Mouse (Mus musculus) megakaryocyte-erythroid progenitor cell, adult 5-6 weeks (primary cell): Measurements from ENCODE around the gene Dynll1. TPM values are rescaled to one million over a fixed set of nuclear protein-coding genes. Genes with fewer than 3 reads are reported as not detected.

Experiments
- ATAC-seq: replicated peaks from 2 replicates; pipeline ENCODE4 v1.8.0; 2016; ENCODE audit warnings: mild to moderate bottlenecking, inconsistent platforms; ENCODE audit not compliant: severe bottlenecking, poor library complexity, low FRiP score, low TSS enrichment
- total RNA-seq, 2 experiments: library from RNA; stranded (forward) in 1 of 2; stranded (reverse) in 1 of 2; fragments of 200-1000, 215-1000 nt in 1 of 2; fragments of >200 nt in 1 of 2; fragmentation: Nextera tagmentation in 1 of 2; gene quantifications; 2 replicates each; pipeline ENCODE4 v1.2.3; 2014 to 2017

The Dynll1 gene
- total RNA-seq, 2 experiments from 2014 or later, result 555 to 746 TPM

DNA sequence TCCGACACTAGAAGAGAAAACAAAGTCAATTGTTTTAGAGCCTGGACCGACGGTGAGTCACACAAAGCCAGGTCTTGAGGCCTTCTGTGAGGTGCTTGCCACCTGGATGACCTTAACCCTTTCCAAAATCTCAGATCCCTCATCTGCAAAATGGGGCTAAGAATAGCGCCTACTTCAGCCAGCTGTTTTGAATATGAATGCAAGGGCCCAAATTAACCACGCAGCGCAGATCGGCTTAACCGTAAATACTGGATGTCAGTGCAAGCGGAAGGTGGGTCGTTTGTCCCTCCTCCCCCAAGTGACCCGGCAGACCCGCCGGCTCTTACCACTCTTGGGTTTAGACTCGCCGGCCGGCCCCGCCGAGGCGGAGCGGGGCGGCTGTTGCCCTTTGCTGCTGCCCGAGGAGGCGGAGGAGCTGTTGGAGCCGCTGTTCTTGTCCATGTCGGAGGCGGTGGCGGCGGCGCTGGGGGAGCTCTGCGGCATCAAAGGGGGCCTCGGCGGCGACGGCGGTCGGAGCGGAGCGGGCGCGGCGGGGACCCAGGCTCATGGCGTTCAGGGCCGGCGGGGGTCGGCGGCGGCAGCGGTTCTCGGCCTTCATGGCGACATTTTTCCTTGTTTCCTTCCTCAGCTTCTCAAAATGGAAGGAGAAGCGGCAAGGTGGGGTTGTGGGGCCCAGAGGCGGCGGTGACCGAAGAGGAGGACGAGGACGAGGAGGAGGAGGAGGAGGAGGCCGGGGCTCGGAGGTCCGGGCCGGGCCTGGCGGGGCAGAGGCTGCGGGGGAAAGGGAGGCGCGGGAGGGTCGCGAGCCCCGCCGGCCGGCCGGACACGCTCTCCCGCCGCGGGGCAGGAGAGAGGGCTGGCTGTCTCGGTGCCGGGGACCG is 28.6 kb downstream of the Dynll1 start:
- peak; percentile 17; the same call in 1 of the 2 replicates for ATAC-seq

DNA sequence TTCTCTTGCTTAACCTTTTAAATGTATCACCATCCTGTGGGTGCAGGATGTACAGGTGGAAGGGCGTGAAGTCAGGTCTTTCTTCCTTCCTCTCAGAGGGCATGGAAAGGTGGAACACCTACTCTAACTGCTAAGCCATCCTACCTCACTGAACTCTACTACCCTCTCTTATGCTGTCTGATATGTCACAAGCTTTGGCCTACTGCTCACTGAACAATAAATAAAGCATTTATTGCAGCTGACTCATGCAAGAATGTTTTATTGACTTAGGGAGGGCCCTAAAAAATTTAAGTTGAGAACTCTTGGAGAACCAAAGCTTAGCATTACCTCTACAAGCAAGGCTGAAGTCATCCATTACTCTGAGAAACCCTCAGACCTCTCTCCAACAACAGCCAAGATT is 30.8 kb downstream of the Dynll1 start:
- no peak for ATAC-seq

DNA sequence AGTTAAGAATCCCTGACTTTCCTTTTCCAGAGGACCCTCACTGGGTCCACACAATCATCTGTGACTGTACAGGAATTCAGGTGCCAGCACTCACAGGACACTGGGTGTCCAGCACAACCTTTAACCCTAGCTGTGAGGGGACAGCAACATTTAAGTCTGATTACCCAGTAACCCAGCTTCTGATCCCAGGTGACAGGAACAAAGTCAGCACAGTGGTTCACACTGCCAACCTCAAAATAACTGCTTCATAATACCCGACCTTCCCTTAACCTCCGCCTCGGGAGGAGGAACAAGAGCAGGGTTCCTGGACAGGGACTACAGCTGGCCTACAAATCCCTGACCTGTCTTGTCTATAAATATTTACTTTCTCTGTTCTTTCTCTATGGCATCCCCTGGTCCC is 32.5 kb downstream of the Dynll1 start:
- no peak for ATAC-seq

DNA sequence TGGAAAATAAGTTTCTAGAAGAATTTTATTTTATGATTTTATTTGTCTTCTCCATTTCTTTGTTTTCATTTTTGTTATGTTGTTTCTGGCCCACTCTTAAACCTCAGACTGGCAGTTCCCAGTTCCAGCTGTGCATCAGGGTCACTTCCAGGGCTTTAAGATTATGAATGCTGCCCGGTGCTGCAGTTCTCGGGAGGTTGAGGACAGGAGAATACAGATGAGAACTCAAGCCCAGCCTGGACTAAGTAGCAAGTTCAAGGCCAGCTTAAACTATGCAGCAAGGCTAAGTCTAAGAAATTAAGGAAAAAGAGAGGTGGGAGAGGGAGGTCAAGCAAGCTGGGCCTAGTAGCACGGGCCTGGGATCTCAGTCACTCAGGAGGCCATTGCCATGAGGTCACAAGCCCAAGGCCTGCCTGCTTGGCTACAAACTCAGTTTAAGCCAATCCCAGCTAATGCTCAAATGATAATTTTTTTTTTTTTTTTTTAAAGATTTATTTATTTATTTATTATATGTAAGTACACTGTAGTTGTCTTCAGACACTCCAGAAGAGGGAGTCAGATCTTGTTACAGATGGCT is 33.2 kb downstream of the Dynll1 start:
- ATAC-seq, result no peak

DNA sequence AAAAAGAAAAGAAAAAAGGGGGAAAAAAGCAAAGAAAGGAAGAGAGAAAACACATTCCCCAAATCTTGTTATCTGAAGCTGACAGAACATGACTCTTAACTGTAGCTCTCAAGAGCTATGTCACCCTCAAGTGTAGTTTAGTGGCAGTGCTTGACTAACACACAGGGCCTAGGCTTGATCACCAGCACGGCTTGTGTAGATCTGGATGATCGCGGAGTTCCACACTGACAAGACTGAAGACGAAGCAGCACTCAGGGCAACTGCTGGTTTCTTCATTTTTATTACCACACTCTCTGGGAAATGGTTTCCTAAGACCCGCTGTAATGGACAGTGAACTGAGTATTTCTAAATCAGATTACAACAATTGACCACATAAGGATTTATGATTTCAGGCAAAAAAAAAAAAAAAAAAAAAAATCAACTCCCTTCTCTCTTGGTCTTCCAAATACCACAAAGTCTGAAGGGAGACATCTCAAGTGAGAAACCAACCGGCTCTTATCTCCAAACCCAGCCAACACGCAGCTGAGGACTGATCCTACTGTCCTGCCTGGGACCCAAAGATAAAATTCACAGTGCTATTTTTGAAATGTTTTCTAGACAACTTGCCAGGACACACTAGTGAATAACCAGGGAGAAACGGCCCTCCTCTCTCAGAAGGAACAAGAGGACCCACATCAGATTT is 33.9 kb downstream of the Dynll1 start:
- ATAC-seq, result peak; percentile 87

DNA sequence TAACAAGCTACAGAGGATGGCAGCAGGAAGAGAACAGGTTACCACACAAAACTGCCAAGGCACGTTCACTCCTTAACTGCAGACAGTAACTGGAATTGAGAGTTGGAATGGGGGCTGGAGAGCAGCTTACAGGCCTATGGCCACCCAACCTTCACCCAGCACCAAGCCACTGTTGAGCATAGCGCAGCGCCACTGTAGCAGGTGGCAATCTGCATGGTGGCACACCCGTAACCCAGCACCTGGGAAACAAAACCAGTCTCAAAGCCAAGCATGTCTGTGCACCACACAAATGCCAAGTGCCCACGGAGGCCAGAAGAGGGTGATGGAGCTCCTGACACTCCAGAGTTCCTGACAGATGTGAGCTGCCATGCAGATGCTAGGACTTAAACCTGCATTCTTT is 34.5 kb downstream of the Dynll1 start:
- peak; percentile 63 for ATAC-seq

DNA sequence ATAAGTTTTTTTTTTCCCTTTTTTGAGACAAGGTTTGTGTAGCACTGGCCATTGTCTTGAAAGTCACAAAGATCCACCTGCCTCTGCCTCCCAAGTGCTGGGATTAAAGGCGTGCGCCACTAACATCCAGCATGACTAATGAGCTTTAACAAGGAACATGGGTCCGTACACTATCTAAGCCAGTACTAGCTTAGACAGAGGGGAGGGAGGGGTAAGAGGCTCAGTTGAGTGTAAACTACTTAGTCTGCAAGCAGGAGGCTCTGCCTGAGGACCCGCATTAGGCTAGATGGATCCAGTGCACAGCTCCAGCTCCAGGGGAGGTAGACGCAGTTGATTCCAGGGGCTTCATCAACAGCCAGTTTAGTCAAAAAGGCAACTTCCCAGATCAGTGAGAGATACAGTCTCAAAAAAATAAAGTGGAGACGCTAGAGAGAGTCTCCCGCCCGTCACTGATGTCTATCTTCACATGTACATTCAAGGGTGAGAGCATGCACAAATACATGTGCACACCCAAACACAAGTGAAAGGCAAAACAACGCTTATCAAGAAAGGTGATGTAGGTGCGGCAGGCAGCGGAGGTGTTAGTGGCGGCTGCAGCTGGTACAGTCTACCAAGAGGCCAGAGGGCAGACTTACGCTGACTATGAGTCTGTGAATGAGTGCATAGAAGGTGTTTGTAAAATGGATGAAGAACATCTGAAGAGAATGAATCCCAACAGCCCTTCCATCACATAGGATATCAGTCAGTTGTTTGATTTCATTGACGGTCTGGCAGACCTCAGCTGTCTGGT is 38.1 kb downstream of the Dynll1 start:
- ATAC-seq, result no peak

DNA sequence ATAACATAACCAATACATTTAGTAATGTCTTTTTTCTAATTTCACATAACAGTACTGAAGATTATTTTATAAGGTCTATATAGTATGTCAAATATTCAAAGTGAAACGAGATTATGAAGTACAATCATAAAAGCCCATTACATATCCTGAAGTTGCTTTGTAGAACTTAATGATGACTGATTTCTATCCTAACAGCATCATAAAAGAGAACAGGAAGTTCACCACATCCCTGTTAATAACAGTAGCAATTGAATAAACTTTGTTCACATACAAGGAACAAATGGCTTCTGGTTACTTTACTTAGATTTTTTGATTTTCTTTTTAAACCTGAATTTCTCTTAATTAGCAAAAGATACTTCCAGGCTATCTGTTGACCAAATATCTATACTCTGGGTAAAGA is 38.9 kb downstream of the Dynll1 start:
- no peak for ATAC-seq

DNA sequence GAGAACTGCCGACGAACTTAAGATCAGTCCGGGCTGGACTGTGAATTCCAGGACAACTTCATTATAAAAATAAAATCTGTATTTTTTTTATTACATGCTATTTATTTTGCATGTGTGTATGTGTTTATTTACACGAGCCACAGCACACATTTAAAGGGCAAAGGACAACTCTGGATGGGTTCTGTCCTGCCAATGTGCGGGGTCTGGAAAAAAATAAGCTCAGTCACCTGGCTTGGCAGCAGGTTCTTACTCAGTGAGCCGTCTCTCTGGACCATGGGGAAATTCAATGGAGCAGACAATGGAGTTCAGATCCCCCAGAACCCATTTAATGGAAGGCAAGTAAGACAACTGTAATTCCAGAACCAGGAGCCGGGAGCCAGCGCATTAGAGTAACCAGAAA is 39.7 kb downstream of the Dynll1 start:
- ATAC-seq, result no peak

DNA sequence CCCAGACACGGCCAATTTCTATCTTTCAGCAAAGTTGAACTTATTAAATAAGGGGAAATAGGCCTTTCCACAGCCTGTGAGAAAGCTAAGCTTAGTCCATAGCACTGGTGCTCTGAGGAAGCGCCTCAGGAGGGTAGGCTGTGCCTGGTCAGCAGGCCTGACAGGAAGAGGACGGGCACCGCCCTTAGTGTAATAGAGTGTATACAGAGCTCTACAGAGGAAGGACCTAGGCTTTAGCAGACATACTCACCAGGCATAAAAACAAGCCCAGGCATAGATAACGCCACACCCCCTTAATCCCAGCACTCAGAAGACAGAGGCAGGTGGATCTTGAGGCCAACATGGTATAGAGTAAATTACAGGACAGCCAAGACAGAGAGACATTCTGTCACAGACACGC is 40.4 kb downstream of the Dynll1 start:
- ATAC-seq, result no peak

DNA sequence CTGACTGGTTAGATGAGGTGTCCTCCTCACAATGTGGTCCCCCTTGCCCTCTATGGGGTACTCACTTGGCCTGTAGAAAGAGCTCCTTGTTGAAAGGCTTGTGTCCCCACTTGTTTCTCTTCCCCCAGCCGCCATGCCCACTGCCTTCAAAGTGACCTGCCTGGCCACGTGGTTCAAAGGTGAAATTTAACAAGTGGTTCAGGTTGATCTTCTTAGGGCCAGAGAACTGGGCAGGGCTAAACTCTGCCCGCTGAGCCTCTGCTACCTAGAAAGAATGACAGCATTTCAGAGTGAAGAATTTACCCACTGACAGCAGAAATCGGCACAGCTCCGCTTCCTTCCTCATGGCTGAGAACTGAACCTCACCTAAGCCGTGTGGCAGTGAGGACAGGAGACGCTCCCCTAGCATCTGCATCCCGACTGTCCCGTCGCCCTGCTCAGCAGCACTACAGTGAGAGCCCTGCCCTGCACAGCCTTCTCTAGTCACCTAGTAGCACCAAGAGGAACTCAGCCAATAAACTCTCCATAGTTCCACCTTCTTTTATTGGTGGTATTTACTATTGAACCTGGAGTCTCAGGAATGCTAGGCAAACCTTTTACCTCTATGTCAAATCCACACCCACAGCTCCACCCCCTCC is 43.8 kb downstream of the Dynll1 start:
- no peak for ATAC-seq

DNA sequence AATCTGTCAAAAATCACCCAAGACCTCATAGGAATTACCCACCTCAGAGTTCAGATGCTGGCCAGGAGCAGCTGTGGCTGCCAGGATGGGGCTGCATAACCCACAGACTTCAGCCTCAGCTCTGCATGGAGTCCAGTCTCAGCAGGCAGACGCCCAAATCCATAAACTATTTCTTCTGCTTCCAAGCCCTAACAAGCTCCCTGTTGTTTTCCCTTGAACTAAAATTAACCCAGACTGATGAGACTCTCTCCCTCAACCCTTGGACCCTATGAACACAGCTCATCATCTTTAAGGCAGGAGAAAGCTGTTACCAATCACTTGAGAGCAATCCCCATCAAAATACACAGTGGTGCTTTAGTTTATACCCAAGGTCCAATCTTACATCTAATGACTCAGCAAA is 45.3 kb downstream of the Dynll1 start:
- ATAC-seq, result no peak

Other genes starting within 250 kb of the Dynll1 start
- gene Gm10401, start 202.7 kb downstream of the Dynll1 start, total RNA-seq (2014; fragmentation: Nextera tagmentation), result not detected in 2 replicates
- 6.0 TPM in 1 of 2 replicates, not detected in the other for gene Gm10401, start 202.7 kb downstream of the Dynll1 start, total RNA-seq (2017)
- gene Acads, start 181.7 kb downstream of the Dynll1 start, total RNA-seq (2014; fragmentation: Nextera tagmentation), result 39.6 and 50.3 TPM in 2 replicates
- 19.2 and 24.8 TPM in 2 replicates for gene Acads, start 181.7 kb downstream of the Dynll1 start, total RNA-seq (2017)
- gene Unc119b, start 166.0 kb downstream of the Dynll1 start, total RNA-seq (2014; fragmentation: Nextera tagmentation), result 13.8 and 15.5 TPM in 2 replicates
- gene Unc119b, start 166.0 kb downstream of the Dynll1 start, total RNA-seq (2017), result 7.1 and 12.7 TPM in 2 replicates
- gene Mlec, start 142.8 kb downstream of the Dynll1 start, total RNA-seq (2014; fragmentation: Nextera tagmentation), result 86.1 and 86.4 TPM in 2 replicates
- 101 and 113 TPM in 2 replicates for gene Mlec, start 142.8 kb downstream of the Dynll1 start, total RNA-seq (2017)
- not detected in 2 replicates for gene Cabp1, start 106.6 kb downstream of the Dynll1 start, total RNA-seq (2014; fragmentation: Nextera tagmentation)
- not detected in 2 replicates for gene Cabp1, start 106.6 kb downstream of the Dynll1 start, total RNA-seq (2017)
- 130 and 136 TPM in 2 replicates for gene Pop5, start 65.2 kb downstream of the Dynll1 start, total RNA-seq (2014; fragmentation: Nextera tagmentation)
- 69.1 and 154 TPM in 2 replicates for gene Pop5, start 65.2 kb downstream of the Dynll1 start, total RNA-seq (2017)
- gene Rnf10, start 28.1 kb downstream of the Dynll1 start, total RNA-seq (2014; fragmentation: Nextera tagmentation), result 47.4 and 71.5 TPM in 2 replicates
- 35.9 and 36.9 TPM in 2 replicates for gene Rnf10, start 28.1 kb downstream of the Dynll1 start, total RNA-seq (2017)
- 23.0 and 35.5 TPM in 2 replicates for gene Coq5, start 21.3 kb downstream of the Dynll1 start, total RNA-seq (2014; fragmentation: Nextera tagmentation)
- 71.1 and 78.6 TPM in 2 replicates for gene Coq5, start 21.3 kb downstream of the Dynll1 start, total RNA-seq (2017)
- 74.7 and 96.0 TPM in 2 replicates for gene Srsf9, start 26.2 kb upstream of the Dynll1 start, total RNA-seq (2014; fragmentation: Nextera tagmentation)
- 61.6 and 108 TPM in 2 replicates for gene Srsf9, start 26.2 kb upstream of the Dynll1 start, total RNA-seq (2017)
- 31.0 and 41.1 TPM in 2 replicates for gene Gatc, start 40.2 kb upstream of the Dynll1 start, total RNA-seq (2014; fragmentation: Nextera tagmentation)
- 13.6 and 18.6 TPM in 2 replicates for gene Gatc, start 40.2 kb upstream of the Dynll1 start, total RNA-seq (2017)
- 36.8 and 45.8 TPM in 2 replicates for gene Triap1, start 40.2 kb upstream of the Dynll1 start, total RNA-seq (2014; fragmentation: Nextera tagmentation)
- gene Triap1, start 40.2 kb upstream of the Dynll1 start, total RNA-seq (2017), result 16.8 and 19.8 TPM in 2 replicates
- 744 and 848 TPM in 2 replicates for gene Cox6a1, start 48.0 kb upstream of the Dynll1 start, total RNA-seq (2014; fragmentation: Nextera tagmentation)
- 84.8 and 115 TPM in 2 replicates for gene Cox6a1, start 48.0 kb upstream of the Dynll1 start, total RNA-seq (2017)
- gene Msi1, start 128.6 kb upstream of the Dynll1 start, total RNA-seq (2014; fragmentation: Nextera tagmentation), result not detected in 2 replicates
- not detected in 2 replicates for gene Msi1, start 128.6 kb upstream of the Dynll1 start, total RNA-seq (2017)
- not detected in 2 replicates for gene Pla2g1b, start 165.3 kb upstream of the Dynll1 start, total RNA-seq (2014; fragmentation: Nextera tagmentation)
- not detected in 2 replicates for gene Pla2g1b, start 165.3 kb upstream of the Dynll1 start, total RNA-seq (2017)
- 10.7 and 20.4 TPM in 2 replicates for gene Sirt4, start 183.7 kb upstream of the Dynll1 start, total RNA-seq (2014; fragmentation: Nextera tagmentation)
- gene Sirt4, start 183.7 kb upstream of the Dynll1 start, total RNA-seq (2017), result 3.4 and 7.2 TPM in 2 replicates
- gene Pxn, start 205.7 kb upstream of the Dynll1 start, total RNA-seq (2014; fragmentation: Nextera tagmentation), result 31.8 and 34.0 TPM in 2 replicates
- 36.1 and 47.5 TPM in 2 replicates for gene Pxn, start 205.7 kb upstream of the Dynll1 start, total RNA-seq (2017)